Mouse (Mus musculus): ENCODE data around the gene Eif4g3.

- TF ChIP-seq POLR2A (IDR thresholded peaks at IDR 0.05; ENCODE audit: insufficient read depth, low read depth, low read length) (no peak), CTCF (IDR thresholded peaks at IDR 0.05) (no peak)
Measured at GRCm38 (mm10) chr4:138051488-138051887, 58.7 kb downstream of the Eif4g3 start.
